Mouse (Mus musculus): Measurements from ENCODE around the gene Trim65.

DNA sequence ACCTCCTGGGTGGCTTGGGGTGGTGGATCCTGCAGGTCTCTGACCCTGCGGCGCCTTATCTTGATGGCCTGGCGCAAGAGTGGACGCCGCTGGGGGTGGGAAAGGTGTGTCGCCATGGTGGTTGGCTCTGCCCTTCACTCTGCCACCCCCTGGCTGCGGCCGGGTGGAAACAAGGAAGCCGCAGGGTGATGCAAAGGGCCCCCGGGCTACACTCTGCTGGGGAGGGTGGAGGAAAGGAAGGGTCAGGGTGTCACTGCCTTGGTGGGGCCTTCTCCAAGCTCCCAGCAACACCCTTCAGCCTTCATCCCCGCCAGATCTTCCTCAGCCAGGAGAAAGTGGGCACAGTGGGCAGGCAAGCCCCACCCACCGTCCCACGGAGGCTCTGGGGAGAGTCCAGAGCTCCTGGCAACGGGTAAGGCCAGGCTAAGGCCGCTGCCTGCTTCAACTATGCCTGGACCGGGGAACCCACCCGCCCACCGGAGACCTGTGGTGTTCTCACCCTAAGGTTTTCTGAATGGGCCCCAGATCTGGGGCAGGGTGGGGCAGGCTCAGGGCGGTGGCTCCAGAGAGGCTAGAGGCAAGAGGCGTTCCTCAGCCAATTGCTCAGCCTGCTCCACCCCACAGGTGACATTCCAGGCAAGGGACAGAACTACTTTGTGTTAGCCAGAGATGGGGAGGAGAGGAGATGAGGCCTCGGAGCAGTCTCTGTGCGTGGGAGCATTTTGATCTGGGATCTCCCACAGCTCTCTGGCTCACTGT lies 53.3 kb downstream of the Trim65 start, which contains the start of gene Unc13d:
- TF ChIP-seq CTCF (IDR thresholded peaks at IDR 0.05; ENCODE audit: borderline replicate concordance, extremely low read depth, insufficient read depth, insufficient read length), result no peak
- TF ChIP-seq POLR2A (IDR thresholded peaks at IDR 0.05; ENCODE audit: borderline replicate concordance, extremely low read depth, insufficient read depth, insufficient read length, poor library complexity, severe bottlenecking), result no peak

All from brain, embryonic 14.5 days (tissue).